Mouse (Mus musculus): ENCODE results near the gene Btbd1.

Btbd1 gene

GRCm38 (mm10) chr7:81829379-81829894 is at the start of gene Btbd1:
TSS of gene Btbd1 (minus strand) at chr7:81829431.
- DNase-seq, result peak; percentile 74 to 89

- no peak for DNase-seq
Observed at GRCm38 (mm10) chr7:81875372-81875771, 46.1 kb upstream of the Btbd1 start.

- DNase-seq, result no peak
Observed at GRCm38 (mm10) chr7:81874636-81875035, 45.4 kb upstream of the Btbd1 start.

- DNase-seq, result no peak
Observed at GRCm38 (mm10) chr7:81873807-81874206, 44.6 kb upstream of the Btbd1 start.

GRCm38 (mm10) chr7:81872493-81873013 is 43.3 kb upstream of the Btbd1 start:
- no peak for DNase-seq

- DNase-seq, result peak; percentile 59 to 76
Observed at GRCm38 (mm10) chr7:81868158-81868557, 38.9 kb upstream of the Btbd1 start.

GRCm38 (mm10) chr7:81867231-81867930 is 38.1 kb upstream of the Btbd1 start:
- no peak for DNase-seq

GRCm38 (mm10) chr7:81865937-81866336 is 36.7 kb upstream of the Btbd1 start:
- no peak for DNase-seq

GRCm38 (mm10) chr7:81864552-81864951 is 35.3 kb upstream of the Btbd1 start:
- DNase-seq, result no peak

GRCm38 (mm10) chr7:81862587-81863583 is 33.7 kb upstream of the Btbd1 start:
- peak; percentile 66 to 75 for DNase-seq

- no peak for DNase-seq
Observed at GRCm38 (mm10) chr7:81861921-81862320, 32.7 kb upstream of the Btbd1 start.

GRCm38 (mm10) chr7:81861461-81861860 is 32.2 kb upstream of the Btbd1 start:
- DNase-seq, result no peak

- peak; percentile 49 to 51 for DNase-seq
Observed at GRCm38 (mm10) chr7:81860996-81861395, 31.8 kb upstream of the Btbd1 start.

- peak; percentile 49 to 53 for DNase-seq
Observed at GRCm38 (mm10) chr7:81860071-81860470, 30.8 kb upstream of the Btbd1 start.

- DNase-seq, result peak; percentile 54 to 55
Observed at GRCm38 (mm10) chr7:81858968-81859721, 29.9 kb upstream of the Btbd1 start, which contains the start of gene Tm6sf1. TSS of gene Tm6sf1 (plus strand) at chr7:81859001.

- no peak for DNase-seq
Observed at GRCm38 (mm10) chr7:81858236-81858635, 29.0 kb upstream of the Btbd1 start.

GRCm38 (mm10) chr7:81856221-81856620 is 27.0 kb upstream of the Btbd1 start:
- no peak for DNase-seq

GRCm38 (mm10) chr7:81855694-81856093 is 26.5 kb upstream of the Btbd1 start, which contains the start of gene Gm10160:
TSS of gene Gm10160 (minus strand) at chr7:81855794.
- DNase-seq, result no peak

- no peak for DNase-seq
Observed at GRCm38 (mm10) chr7:81854568-81855307, 25.5 kb upstream of the Btbd1 start.

GRCm38 (mm10) chr7:81851706-81852105 is 22.5 kb upstream of the Btbd1 start:
- DNase-seq, result no peak

- no peak for DNase-seq
Observed at GRCm38 (mm10) chr7:81850171-81850570, 20.9 kb upstream of the Btbd1 start.

Data from spleen, adult 18-20 months (tissue).